Mouse (Mus musculus): Measurements from ENCODE around the gene Gm20388. TPM values are rescaled to one million over a fixed set of nuclear protein-coding genes. Genes with fewer than 3 reads are reported as not detected.

Gm20388 gene
- polyA plus RNA-seq, 1 experiment from 2014 or later = 1.4 TPM

DNA sequence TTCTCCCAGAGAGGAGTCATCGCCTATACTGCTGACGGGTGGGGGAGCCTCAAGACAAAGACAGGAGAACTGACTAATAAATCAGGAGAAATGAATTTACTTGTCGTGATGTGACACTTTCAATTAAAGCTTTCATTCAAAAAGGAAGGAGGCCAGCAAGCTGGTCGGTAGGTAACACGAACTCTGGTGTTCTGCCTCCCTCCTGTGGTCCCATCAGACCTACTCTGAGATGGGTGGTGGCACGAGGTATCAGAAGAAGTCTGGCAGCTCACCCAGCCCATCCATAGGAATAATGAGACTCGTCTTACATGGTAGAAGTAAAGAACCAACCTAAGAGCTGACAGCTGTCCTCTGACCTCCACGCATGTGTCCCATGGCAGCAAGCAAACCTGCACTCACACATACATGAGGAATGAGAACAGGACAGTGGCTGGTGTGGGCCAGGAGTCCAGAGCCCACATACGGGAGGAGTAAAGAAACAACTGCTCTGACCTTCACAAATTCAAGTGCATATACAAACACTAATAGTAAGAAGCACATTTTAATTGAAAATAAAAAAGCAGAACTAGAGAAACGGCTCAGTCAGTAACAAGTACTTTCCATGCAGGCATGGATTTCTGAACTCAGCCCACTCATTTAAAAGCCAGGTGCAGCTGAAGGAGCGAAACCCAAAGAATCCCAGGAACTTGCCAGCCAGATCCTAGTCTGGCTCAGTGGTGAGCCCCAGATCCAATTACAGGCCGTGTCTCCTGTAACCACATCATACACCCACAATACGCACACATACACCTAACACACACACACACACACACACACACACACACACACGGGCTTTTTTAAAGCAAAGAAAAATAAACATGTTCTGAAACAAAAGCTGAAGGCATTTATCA, 3093.6 kb downstream of the Gm20388 start:
- Histone ChIP-seq H3K4me1 (ENCODE audit: control insufficient read depth, low read depth, low read length) (peaks cover 10% of the 10 kb centered on the region), H3K36me3 (ENCODE audit: control insufficient read depth, insufficient read depth) (no peaks in the 10 kb centered on the region), H3K4me2 (ENCODE audit: low read depth, low read length) (no peak overlapping the region), H3K27ac (ENCODE audit: low read length) (no peak overlapping the region), H3K9ac (ENCODE audit: low read depth, low read length) (no peak overlapping the region), H3K27me3 (ENCODE audit: control insufficient read depth, insufficient read depth, low read depth, low read length) (no peaks in the 10 kb centered on the region), H3K9me3 (replicated peaks; ENCODE audit: control insufficient read depth, low read length) (no peaks in the 10 kb centered on the region), H3K4me3 (ENCODE audit: low read depth, low read length) (no peak overlapping the region)
- WGBS (ENCODE audit: insufficient replicate concordance) = 62% methylated on average over 14 of the region's 14 CpGs
- ATAC-seq (ENCODE audit: low read depth) = no peak

DNA sequence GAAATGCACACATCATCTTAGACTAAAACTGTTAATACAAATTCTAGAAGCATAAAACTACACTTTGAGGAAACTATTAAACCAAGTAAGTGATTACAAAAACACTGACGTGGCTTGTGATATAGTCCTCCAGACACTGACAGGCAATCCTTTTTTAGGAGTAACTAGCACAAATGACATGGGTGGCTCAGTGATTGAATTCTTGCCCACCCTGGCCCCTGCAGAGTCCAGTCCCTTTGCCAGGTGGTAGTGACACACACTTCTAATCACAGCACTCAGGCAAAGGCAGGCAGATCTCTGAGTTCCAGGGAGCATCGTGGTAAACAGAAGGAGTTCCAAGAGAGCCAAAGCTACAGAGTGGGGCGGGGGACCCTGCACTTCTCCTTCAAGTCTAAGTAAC, 3094.7 kb downstream of the Gm20388 start:
- Histone ChIP-seq H3K27me3 (ENCODE audit: control insufficient read depth, insufficient read depth, low read depth, low read length) (no peaks in the 10 kb centered on the region), H3K27ac (ENCODE audit: low read length) (no peak overlapping the region), H3K4me1 (ENCODE audit: control insufficient read depth, low read depth, low read length) (peaks cover 10% of the 10 kb centered on the region), H3K4me2 (ENCODE audit: low read depth, low read length) (no peak overlapping the region), H3K9me3 (replicated peaks; ENCODE audit: control insufficient read depth, low read length) (no peaks in the 10 kb centered on the region), H3K4me3 (ENCODE audit: low read depth, low read length) (no peak overlapping the region), H3K36me3 (ENCODE audit: control insufficient read depth, insufficient read depth) (no peaks in the 10 kb centered on the region), H3K9ac (ENCODE audit: low read depth, low read length) (no peak overlapping the region)
- 59% methylated on average over 3 of the region's 3 CpGs for WGBS (ENCODE audit: insufficient replicate concordance)
- no peak for ATAC-seq (ENCODE audit: low read depth)

DNA sequence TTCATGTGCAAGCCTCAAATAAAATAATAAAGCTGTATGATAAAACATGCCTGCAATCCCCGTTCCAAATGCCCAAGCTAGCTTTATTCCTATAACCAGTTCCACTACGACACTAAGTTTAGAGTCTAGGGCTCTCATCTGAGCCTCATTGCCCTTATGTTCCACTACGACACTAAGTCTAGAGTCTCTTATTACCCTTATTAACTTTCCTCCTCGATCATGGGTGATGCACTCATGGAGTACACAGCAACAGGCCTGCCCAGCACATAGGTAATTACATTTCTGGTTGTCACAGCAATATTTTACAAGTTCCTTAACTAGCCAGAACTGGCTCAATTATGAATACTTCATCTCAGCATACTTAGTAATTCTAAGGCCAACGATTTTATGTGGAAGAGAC, 3095.2 kb downstream of the Gm20388 start:
- H3K4me3 ChIP-seq (ENCODE audit: low read depth, low read length) = no peak overlapping the region
- 70% methylated on average over 5 of the region's 5 CpGs for WGBS (ENCODE audit: insufficient replicate concordance)
- no peak overlapping the region for H3K4me2 ChIP-seq (ENCODE audit: low read depth, low read length)
- no peak overlapping the region for H3K9ac ChIP-seq (ENCODE audit: low read depth, low read length)
- no peaks in the 10 kb centered on the region for H3K27me3 ChIP-seq (ENCODE audit: control insufficient read depth, insufficient read depth, low read depth, low read length)
- no peak overlapping the region for H3K27ac ChIP-seq (ENCODE audit: low read length)
- no peaks in the 10 kb centered on the region for H3K9me3 ChIP-seq (replicated peaks; ENCODE audit: control insufficient read depth, low read length)
- ATAC-seq (ENCODE audit: low read depth) = no peak
- peaks cover 10% of the 10 kb centered on the region for H3K4me1 ChIP-seq (ENCODE audit: control insufficient read depth, low read depth, low read length)
- no peaks in the 10 kb centered on the region for H3K36me3 ChIP-seq (ENCODE audit: control insufficient read depth, insufficient read depth)

DNA sequence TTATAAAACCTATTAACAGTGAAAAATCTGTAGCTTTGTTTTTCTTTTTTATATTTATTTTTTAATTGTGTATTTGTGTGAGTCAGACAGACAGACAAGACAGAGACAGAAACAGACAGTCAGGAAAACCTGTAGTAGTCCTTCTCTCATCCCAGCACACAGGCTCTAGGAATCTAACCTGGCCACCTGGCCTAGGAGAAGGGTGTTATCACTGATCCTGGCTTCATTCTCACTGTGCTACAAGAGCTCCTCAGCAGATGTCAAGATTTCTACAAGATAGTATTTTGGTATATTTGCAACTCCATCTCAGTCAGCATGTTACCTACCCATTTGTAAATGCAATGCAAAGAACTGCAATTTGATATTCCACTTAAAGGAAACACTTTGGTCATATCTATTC, 3100.7 kb downstream of the Gm20388 start:
- Histone ChIP-seq H3K9me3 (replicated peaks; ENCODE audit: control insufficient read depth, low read length) (no peaks in the 10 kb centered on the region), H3K36me3 (ENCODE audit: control insufficient read depth, insufficient read depth) (no peaks in the 10 kb centered on the region), H3K4me3 (ENCODE audit: low read depth, low read length) (no peak overlapping the region), H3K4me2 (ENCODE audit: low read depth, low read length) (no peak overlapping the region), H3K27me3 (ENCODE audit: control insufficient read depth, insufficient read depth, low read depth, low read length) (no peaks in the 10 kb centered on the region), H3K4me1 (ENCODE audit: control insufficient read depth, low read depth, low read length) (peaks cover 6% of the 10 kb centered on the region), H3K9ac (ENCODE audit: low read depth, low read length) (no peak overlapping the region), H3K27ac (ENCODE audit: low read length) (no peak overlapping the region)
- no peak for ATAC-seq (ENCODE audit: low read depth)

DNA sequence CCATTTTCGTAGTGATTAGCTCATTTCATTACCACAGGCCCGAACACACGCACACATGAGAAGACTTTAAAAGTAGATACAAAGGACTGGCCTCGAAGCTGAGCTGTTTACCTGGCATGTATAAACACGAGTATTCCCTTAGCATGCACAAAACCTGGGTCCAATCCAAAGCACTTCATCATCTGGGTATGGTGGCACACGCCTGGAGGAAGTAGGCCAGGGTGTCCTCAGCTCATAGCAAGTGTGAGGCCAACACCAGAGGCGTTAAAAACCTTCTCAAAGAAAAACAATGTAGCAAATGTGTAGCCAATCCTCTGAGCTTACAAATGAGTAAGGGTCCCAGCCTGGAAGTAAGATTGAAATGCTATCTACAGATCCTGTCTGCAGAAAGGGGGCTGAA, 3103.8 kb downstream of the Gm20388 start:
- no peaks in the 10 kb centered on the region for H3K27me3 ChIP-seq (ENCODE audit: control insufficient read depth, insufficient read depth, low read depth, low read length)
- no peaks in the 10 kb centered on the region for H3K36me3 ChIP-seq (ENCODE audit: control insufficient read depth, insufficient read depth)
- no peak overlapping the region for H3K27ac ChIP-seq (ENCODE audit: low read length)
- no peaks in the 10 kb centered on the region for H3K9me3 ChIP-seq (replicated peaks; ENCODE audit: control insufficient read depth, low read length)
- no peak overlapping the region for H3K4me3 ChIP-seq (ENCODE audit: low read depth, low read length)
- no peak for ATAC-seq (ENCODE audit: low read depth)
- H3K9ac ChIP-seq (ENCODE audit: low read depth, low read length) = no peak overlapping the region
- 81% methylated on average over 7 of the region's 7 CpGs for WGBS (ENCODE audit: insufficient replicate concordance)
- no peak overlapping the region for H3K4me2 ChIP-seq (ENCODE audit: low read depth, low read length)
- peaks cover 17% of the 10 kb centered on the region for H3K4me1 ChIP-seq (ENCODE audit: control insufficient read depth, low read depth, low read length)

DNA sequence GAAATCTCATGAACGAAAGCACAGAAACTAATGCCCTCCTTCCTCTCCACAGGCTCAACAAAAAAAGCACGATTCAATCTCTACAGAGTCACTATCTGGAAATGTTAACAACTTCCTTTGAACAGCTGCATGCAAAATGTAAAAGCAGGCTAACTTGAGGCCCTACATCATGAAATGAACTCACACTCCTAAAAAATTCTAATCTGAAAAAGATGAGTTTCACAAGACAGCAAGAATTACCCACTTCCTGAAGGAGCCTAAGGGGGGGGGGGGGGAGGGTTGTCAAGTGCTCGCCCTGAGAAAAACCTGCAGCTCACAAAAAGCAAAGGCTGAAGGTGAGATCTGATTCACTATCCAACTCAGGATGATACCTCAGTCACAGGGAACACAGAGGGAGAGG, 3104.4 kb downstream of the Gm20388 start:
- no peak overlapping the region for H3K4me3 ChIP-seq (ENCODE audit: low read depth, low read length)
- H3K4me1 ChIP-seq (ENCODE audit: control insufficient read depth, low read depth, low read length) = peaks cover 18% of the 10 kb centered on the region
- no peak overlapping the region for H3K9ac ChIP-seq (ENCODE audit: low read depth, low read length)
- H3K27ac ChIP-seq (ENCODE audit: low read length) = no peak overlapping the region
- no peaks in the 10 kb centered on the region for H3K36me3 ChIP-seq (ENCODE audit: control insufficient read depth, insufficient read depth)
- no peak for ATAC-seq (ENCODE audit: low read depth)
- whole genome bisulfite sequencing (ENCODE audit: insufficient replicate concordance) = 26% methylated on average over 3 of the region's 3 CpGs
- no peaks in the 10 kb centered on the region for H3K27me3 ChIP-seq (ENCODE audit: control insufficient read depth, insufficient read depth, low read depth, low read length)
- H3K9me3 ChIP-seq (replicated peaks; ENCODE audit: control insufficient read depth, low read length) = no peaks in the 10 kb centered on the region
- H3K4me2 ChIP-seq (ENCODE audit: low read depth, low read length) = no peak overlapping the region

DNA sequence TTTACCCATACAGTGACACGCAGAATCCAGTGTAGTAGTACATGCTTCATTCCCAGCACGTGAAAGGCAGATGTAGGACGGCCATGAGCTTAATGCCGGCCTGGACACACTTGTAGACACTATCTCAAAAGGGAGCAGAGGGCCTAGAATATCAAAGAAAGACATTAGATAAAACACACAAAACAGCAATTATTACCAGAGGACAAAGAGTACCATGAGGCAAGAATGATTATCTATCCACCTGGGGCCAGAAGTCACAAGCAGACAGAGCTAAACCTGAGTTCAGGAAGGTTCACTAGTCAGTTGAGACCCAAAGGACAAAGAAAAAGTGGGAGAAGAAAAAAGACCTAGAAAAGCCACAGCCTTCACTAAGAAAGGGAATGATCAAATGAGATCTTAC, 3106.5 kb downstream of the Gm20388 start:
- Histone ChIP-seq H3K36me3 (ENCODE audit: control insufficient read depth, insufficient read depth) (no peaks in the 10 kb centered on the region), H3K4me1 (ENCODE audit: control insufficient read depth, low read depth, low read length) (peaks cover 27% of the 10 kb centered on the region), H3K27me3 (ENCODE audit: control insufficient read depth, insufficient read depth, low read depth, low read length) (no peaks in the 10 kb centered on the region), H3K27ac (ENCODE audit: low read length) (no peak overlapping the region), H3K4me2 (ENCODE audit: low read depth, low read length) (no peak overlapping the region), H3K9me3 (replicated peaks; ENCODE audit: control insufficient read depth, low read length) (no peaks in the 10 kb centered on the region), H3K9ac (ENCODE audit: low read depth, low read length) (no peak overlapping the region), H3K4me3 (ENCODE audit: low read depth, low read length) (no peak overlapping the region)
- ATAC-seq (ENCODE audit: low read depth) = no peak
- WGBS (ENCODE audit: insufficient replicate concordance) = 83% methylated on average over 4 of the region's 4 CpGs

DNA sequence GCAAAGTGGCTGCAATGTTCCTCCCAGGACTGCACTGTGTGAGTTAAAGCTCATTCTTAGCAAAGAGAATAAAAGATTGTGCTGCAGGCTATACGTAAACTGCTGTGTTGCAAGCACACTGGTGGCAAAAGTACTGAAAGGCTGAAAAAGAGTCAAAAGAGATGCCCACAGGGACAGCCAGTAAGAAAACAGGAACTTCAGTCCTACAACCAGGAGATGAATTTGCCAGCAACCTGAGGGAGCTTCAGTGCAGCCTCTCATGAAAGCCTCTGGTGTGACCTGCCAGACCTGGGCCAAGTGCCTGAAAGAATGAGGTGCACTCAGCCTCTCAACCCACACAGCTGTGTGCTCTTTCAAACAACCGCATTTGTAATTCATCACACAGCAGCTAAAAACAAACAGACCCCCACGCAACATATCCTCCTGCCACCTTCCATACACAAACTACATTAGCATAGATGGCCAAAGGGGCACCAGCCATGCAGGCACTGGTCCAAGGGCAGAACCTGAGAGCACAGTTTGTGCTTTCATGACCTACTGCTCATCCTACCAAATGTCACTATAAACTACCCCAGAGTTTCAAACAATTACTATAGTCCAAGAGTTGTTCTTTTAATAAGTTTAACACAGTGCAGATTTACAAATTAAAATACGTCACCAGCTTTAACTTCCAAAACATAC, 3108.0 kb downstream of the Gm20388 start:
- peaks cover 30% of the 10 kb centered on the region for H3K4me1 ChIP-seq (ENCODE audit: control insufficient read depth, low read depth, low read length)
- ATAC-seq (ENCODE audit: low read depth) = peak; percentile 37; the same call in 1 of the 2 replicates
- 69% methylated on average over 4 of the region's 4 CpGs for WGBS (ENCODE audit: insufficient replicate concordance)
- no peak overlapping the region for H3K4me3 ChIP-seq (ENCODE audit: low read depth, low read length)
- no peak overlapping the region for H3K4me2 ChIP-seq (ENCODE audit: low read depth, low read length)
- no peaks in the 10 kb centered on the region for H3K36me3 ChIP-seq (ENCODE audit: control insufficient read depth, insufficient read depth)
- H3K9me3 ChIP-seq (replicated peaks; ENCODE audit: control insufficient read depth, low read length) = no peaks in the 10 kb centered on the region
- no peak overlapping the region for H3K9ac ChIP-seq (ENCODE audit: low read depth, low read length)
- no peaks in the 10 kb centered on the region for H3K27me3 ChIP-seq (ENCODE audit: control insufficient read depth, insufficient read depth, low read depth, low read length)
- H3K27ac ChIP-seq (ENCODE audit: low read length) = no peak overlapping the region; the same call in 1 of the 2 replicates

DNA sequence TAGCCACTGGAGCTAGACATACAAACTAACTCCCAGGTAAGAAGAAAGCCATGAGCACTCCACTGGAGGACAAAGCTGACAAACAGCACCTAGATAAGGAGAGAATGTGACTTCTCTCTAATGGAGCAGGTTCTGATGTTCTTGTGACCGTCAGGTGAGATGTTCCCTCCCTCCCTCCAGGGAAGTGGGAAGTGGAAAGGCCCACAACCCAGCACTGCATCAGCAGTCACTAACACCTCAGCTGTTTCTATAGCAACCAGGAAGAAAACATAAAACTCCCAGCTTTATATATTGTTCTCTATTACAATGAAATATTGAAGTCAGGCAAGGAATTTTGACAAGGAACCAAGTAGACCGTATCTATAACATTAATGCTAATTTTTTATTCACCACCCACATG, 3109.4 kb downstream of the Gm20388 start:
- ATAC-seq (ENCODE audit: low read depth) = no peak
- Histone ChIP-seq H3K9me3 (replicated peaks; ENCODE audit: control insufficient read depth, low read length) (no peaks in the 10 kb centered on the region), H3K4me3 (ENCODE audit: low read depth, low read length) (no peak overlapping the region), H3K4me2 (ENCODE audit: low read depth, low read length) (no peak overlapping the region), H3K4me1 (ENCODE audit: control insufficient read depth, low read depth, low read length) (peaks cover 30% of the 10 kb centered on the region), H3K9ac (ENCODE audit: low read depth, low read length) (no peak overlapping the region), H3K27ac (ENCODE audit: low read length) (no peak overlapping the region), H3K27me3 (ENCODE audit: control insufficient read depth, insufficient read depth, low read depth, low read length) (no peaks in the 10 kb centered on the region), H3K36me3 (ENCODE audit: control insufficient read depth, insufficient read depth) (no peaks in the 10 kb centered on the region)
- 68% methylated on average over 2 of the region's 2 CpGs for WGBS (ENCODE audit: insufficient replicate concordance)

Data from liver, embryonic 16.5 days (tissue).